Mouse (Mus musculus): ENCODE results near the gene Cdc34b. TPM values are rescaled to one million over a fixed set of nuclear protein-coding genes. Genes with fewer than 3 reads are reported as not detected.
"Not testable (repeated sequence)": the region's sequence is repeated elsewhere in the genome, so short reads cannot be mapped to it uniquely, and the experiment has no call there.

The Cdc34b gene
- polyA plus RNA-seq (2015; fragmentation: Nextera tagmentation; extraction: Ambion mirVana) = not detected in 2 replicates

DNA sequence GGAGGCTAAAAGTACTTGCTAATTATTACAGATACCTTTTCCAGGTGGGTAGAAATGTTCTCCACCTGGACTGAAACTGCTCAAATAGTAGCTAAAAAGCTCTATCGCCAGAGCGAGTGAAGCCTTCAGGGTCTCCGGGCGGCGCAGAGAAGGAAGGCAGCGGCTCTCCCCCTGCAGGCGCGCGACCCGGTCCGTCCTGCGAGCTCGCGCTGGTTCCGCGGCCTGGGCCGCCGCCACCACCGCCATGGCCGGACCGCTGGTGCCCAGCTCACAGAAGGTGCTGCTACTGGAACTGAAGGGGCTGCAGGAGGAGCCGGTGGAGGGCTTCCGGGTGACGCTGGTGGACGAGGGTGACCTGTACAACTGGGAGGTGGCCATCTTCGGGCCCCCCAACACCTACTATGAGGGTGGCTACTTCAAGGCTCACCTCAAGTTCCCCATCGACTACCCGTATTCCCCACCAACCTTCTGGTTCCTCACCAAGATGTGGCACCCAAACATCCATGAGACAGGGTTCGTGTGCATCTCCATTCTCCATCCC is at the start of gene Cdc34b:
TSS of gene Cdc34b (plus strand) at position 51 of the 541 bp plus-strand sequence.
- Histone ChIP-seq H3K4me3 (ENCODE audit: low read depth, low read length) (no peak within 1 kb of the TSS), H3K27ac (replicated peaks) (no peak within 1 kb of the TSS), H3K36me3 (ENCODE audit: control insufficient read depth, insufficient read depth, low read length) (no peaks in the 10 kb centered on the region), H3K27me3 (ENCODE audit: control insufficient read depth, insufficient read depth, low read length) (no peaks in the 10 kb centered on the region), H3K4me2 (replicated peaks; ENCODE audit: low read depth) (no peak within 1 kb of the TSS), H3K9ac (ENCODE audit: low read length) (no peak within 1 kb of the TSS), H3K4me1 (replicated peaks; ENCODE audit: control insufficient read depth, insufficient read depth) (no peaks in the 10 kb centered on the region), H3K9me3 (ENCODE audit: control insufficient read depth, low read length) (no peaks in the 10 kb centered on the region)
- TF ChIP-seq EP300 (optimal IDR thresholded peaks at IDR 0.05) (no peak), CTCF (IDR thresholded peaks at IDR 0.05; ENCODE audit: low read depth) (no peak)
- no peak for ATAC-seq (ENCODE audit: low FRiP score, low TSS enrichment)
- no peak for DNase-seq (ENCODE audit: low spot score)
- WGBS = 78% methylated on average over 28 of the region's 29 CpGs

DNA sequence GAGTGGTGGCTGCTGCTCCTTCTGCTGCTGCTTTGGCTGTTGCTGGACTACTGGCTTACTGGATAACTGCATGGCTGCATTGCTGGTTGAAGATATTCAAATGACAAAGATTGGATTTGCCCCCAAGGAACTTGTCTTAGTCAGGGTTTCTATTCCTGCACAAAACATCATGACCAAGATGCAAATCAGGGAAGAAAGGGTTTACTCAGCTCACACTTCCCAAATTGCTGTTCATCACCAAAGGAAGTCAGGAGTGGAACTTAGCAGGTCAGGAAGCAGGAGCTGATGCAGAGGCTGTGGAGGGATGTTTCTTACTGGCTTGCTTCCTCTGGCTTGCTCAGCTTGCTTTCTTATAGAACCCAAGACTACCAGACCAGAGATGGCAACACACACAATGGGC is 49.1 kb upstream of the Cdc34b start:
- DNase-seq (ENCODE audit: low spot score); H3K4me3 ChIP-seq (ENCODE audit: low read depth, low read length); H3K27ac ChIP-seq (replicated peaks); H3K27me3 ChIP-seq (ENCODE audit: control insufficient read depth, insufficient read depth, low read length); H3K4me1 ChIP-seq (replicated peaks; ENCODE audit: control insufficient read depth, insufficient read depth); ATAC-seq (ENCODE audit: low FRiP score, low TSS enrichment); H3K9me3 ChIP-seq (ENCODE audit: control insufficient read depth, low read length); H3K4me2 ChIP-seq (replicated peaks; ENCODE audit: low read depth); H3K9ac ChIP-seq (ENCODE audit: low read length); H3K36me3 ChIP-seq (ENCODE audit: control insufficient read depth, insufficient read depth, low read length): not testable (repeated sequence)

- WGBS = 68% methylated on average over 6 of the region's 6 CpGs
- no peaks in the 10 kb centered on the region for H3K4me1 ChIP-seq (replicated peaks; ENCODE audit: control insufficient read depth, insufficient read depth)
- DNase-seq (ENCODE audit: low spot score) (no peak), ATAC-seq (ENCODE audit: low FRiP score, low TSS enrichment) (no peak)
- no peaks in the 10 kb centered on the region for H3K9me3 ChIP-seq (ENCODE audit: control insufficient read depth, low read length)
- no peaks in the 10 kb centered on the region for H3K27me3 ChIP-seq (ENCODE audit: control insufficient read depth, insufficient read depth, low read length)
- H3K27ac ChIP-seq (replicated peaks) = no peak overlapping the region
- H3K4me3 ChIP-seq (ENCODE audit: low read depth, low read length) = no peak overlapping the region
- H3K9ac ChIP-seq (ENCODE audit: low read length) = no peak overlapping the region
- no peak overlapping the region for H3K4me2 ChIP-seq (replicated peaks; ENCODE audit: low read depth)
- no peak for TF ChIP-seq EP300 (optimal IDR thresholded peaks at IDR 0.05)
- TF ChIP-seq CTCF (IDR thresholded peaks at IDR 0.05; ENCODE audit: low read depth) = no peak
- H3K36me3 ChIP-seq (ENCODE audit: control insufficient read depth, insufficient read depth, low read length) = no peaks in the 10 kb centered on the region
Measured at GRCm38 (mm10) chr11:94695508-94695907, 46.1 kb upstream of the Cdc34b start.

DNA sequence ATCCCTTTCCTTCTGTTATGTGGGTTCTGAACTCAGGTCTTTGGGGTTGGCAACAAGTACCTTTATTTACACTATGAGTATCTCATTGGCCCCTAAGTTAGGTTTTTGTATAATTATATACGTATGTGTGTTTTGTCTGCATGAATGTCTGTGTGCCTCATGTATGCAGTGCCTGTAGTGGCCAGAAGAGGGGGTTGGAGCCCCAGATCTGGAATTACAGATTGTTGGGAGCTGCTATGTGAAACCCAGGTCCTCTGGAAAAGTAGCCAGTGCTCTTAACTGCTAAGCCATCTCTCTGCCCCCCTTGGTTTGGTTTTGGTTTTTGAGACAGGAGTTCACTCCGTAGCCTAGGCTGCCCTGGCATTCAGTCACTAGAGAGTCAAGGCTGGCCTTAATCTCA is 44.4 kb upstream of the Cdc34b start:
- Histone ChIP-seq H3K4me2 (replicated peaks; ENCODE audit: low read depth) (no peak overlapping the region), H3K4me3 (ENCODE audit: low read depth, low read length) (no peak overlapping the region), H3K27ac (replicated peaks) (no peak overlapping the region), H3K27me3 (ENCODE audit: control insufficient read depth, insufficient read depth, low read length) (no peaks in the 10 kb centered on the region), H3K4me1 (replicated peaks; ENCODE audit: control insufficient read depth, insufficient read depth) (no peaks in the 10 kb centered on the region), H3K36me3 (ENCODE audit: control insufficient read depth, insufficient read depth, low read length) (no peaks in the 10 kb centered on the region), H3K9ac (ENCODE audit: low read length) (no peak overlapping the region), H3K9me3 (ENCODE audit: control insufficient read depth, low read length) (no peaks in the 10 kb centered on the region)
- WGBS = 89% methylated on average over 2 of the region's 2 CpGs
- ATAC-seq (ENCODE audit: low FRiP score, low TSS enrichment) = no peak
- TF ChIP-seq EP300 (optimal IDR thresholded peaks at IDR 0.05) = no peak
- TF ChIP-seq CTCF (IDR thresholded peaks at IDR 0.05; ENCODE audit: low read depth) = peak; percentile 41
- DNase-seq (ENCODE audit: low spot score) = no peak

- ATAC-seq (ENCODE audit: low FRiP score, low TSS enrichment) (no peak), DNase-seq (ENCODE audit: low spot score) (no peak)
- no peaks in the 10 kb centered on the region for H3K4me1 ChIP-seq (replicated peaks; ENCODE audit: control insufficient read depth, insufficient read depth)
- H3K4me3 ChIP-seq (ENCODE audit: low read depth, low read length) = no peak overlapping the region
- TF ChIP-seq EP300 (optimal IDR thresholded peaks at IDR 0.05) (no peak), CTCF (IDR thresholded peaks at IDR 0.05; ENCODE audit: low read depth) (no peak)
- no peak overlapping the region for H3K9ac ChIP-seq (ENCODE audit: low read length)
- H3K27ac ChIP-seq (replicated peaks) = no peak overlapping the region
- no peak overlapping the region for H3K4me2 ChIP-seq (replicated peaks; ENCODE audit: low read depth)
- H3K27me3 ChIP-seq (ENCODE audit: control insufficient read depth, insufficient read depth, low read length) = no peaks in the 10 kb centered on the region
- no peaks in the 10 kb centered on the region for H3K9me3 ChIP-seq (ENCODE audit: control insufficient read depth, low read length)
- no peaks in the 10 kb centered on the region for H3K36me3 ChIP-seq (ENCODE audit: control insufficient read depth, insufficient read depth, low read length)
- WGBS = 48% methylated on average over 13 of the region's 13 CpGs
Measured at GRCm38 (mm10) chr11:94697703-94698464, 43.7 kb upstream of the Cdc34b start.

- ATAC-seq (ENCODE audit: low FRiP score, low TSS enrichment) = no peak
- H3K9ac ChIP-seq (ENCODE audit: low read length) = no peak overlapping the region
- H3K4me2 ChIP-seq (replicated peaks; ENCODE audit: low read depth) = no peak overlapping the region
- no peak overlapping the region for H3K4me3 ChIP-seq (ENCODE audit: low read depth, low read length)
- DNase-seq (ENCODE audit: low spot score) = no peak
- H3K9me3 ChIP-seq (ENCODE audit: control insufficient read depth, low read length) = no peaks in the 10 kb centered on the region
- no peak for TF ChIP-seq CTCF (IDR thresholded peaks at IDR 0.05; ENCODE audit: low read depth)
- no peak for TF ChIP-seq EP300 (optimal IDR thresholded peaks at IDR 0.05)
- H3K36me3 ChIP-seq (ENCODE audit: control insufficient read depth, insufficient read depth, low read length) = no peaks in the 10 kb centered on the region
- no peak overlapping the region for H3K27ac ChIP-seq (replicated peaks)
- 100% methylated on average over 2 of the region's 3 CpGs for WGBS
- no peaks in the 10 kb centered on the region for H3K4me1 ChIP-seq (replicated peaks; ENCODE audit: control insufficient read depth, insufficient read depth)
- no peaks in the 10 kb centered on the region for H3K27me3 ChIP-seq (ENCODE audit: control insufficient read depth, insufficient read depth, low read length)
Measured at GRCm38 (mm10) chr11:94699399-94699798, 42.2 kb upstream of the Cdc34b start.

Measured in stomach, postnatal 0 days (tissue).